Mouse (Mus musculus): ENCODE results near the gene Acaca. TPM values are rescaled to one million over a fixed set of nuclear protein-coding genes. Genes with fewer than 3 reads are reported as not detected.
"Not testable (repeated sequence)": the region's sequence is repeated elsewhere in the genome, so short reads cannot be mapped to it uniquely, and the experiment has no call there.

The Acaca gene
- total RNA-seq, 2 experiments from 2014 or later, result 13.6 to 26.1 TPM

- no peak for DNase-seq
- intact Hi-C loops (cut with DNase I), result no loop called here
Observed at GRCm38 (mm10) chr11:84306158-84306742, 176.8 kb downstream of the Acaca start.

- no peak for DNase-seq
- intact Hi-C loops (cut with DNase I), result no loop called here
Observed at GRCm38 (mm10) chr11:84324032-84324752, 194.7 kb downstream of the Acaca start.

- no peak for DNase-seq
- intact Hi-C loops (cut with DNase I), result no loop called here
Observed at GRCm38 (mm10) chr11:84327086-84327485, 197.6 kb downstream of the Acaca start.

- no peak for DNase-seq
- intact Hi-C loops (cut with DNase I), result no loop called here
Observed at GRCm38 (mm10) chr11:84332384-84332783, 202.9 kb downstream of the Acaca start.

- no peak for DNase-seq
- intact Hi-C loops (cut with DNase I), result no loop called here
Observed at GRCm38 (mm10) chr11:84332860-84333259, 203.4 kb downstream of the Acaca start.

GRCm38 (mm10) chr11:84338273-84338672 lies 208.8 kb downstream of the Acaca start:
- DNase-seq; intact Hi-C loops (cut with DNase I): not testable (repeated sequence)

- intact Hi-C loops (cut with DNase I), result no loop called here
- DNase-seq, result no peak
Observed at GRCm38 (mm10) chr11:84340630-84341029, 211.2 kb downstream of the Acaca start.

- intact Hi-C loops (cut with DNase I), result no loop called here
- no peak for DNase-seq
Observed at GRCm38 (mm10) chr11:84344522-84345236, 215.2 kb downstream of the Acaca start.

GRCm38 (mm10) chr11:84347766-84348165 lies 218.3 kb downstream of the Acaca start:
- intact Hi-C loops (cut with DNase I), result no loop called here
- DNase-seq, result no peak

- DNase-seq, result no peak
- intact Hi-C loops (cut with DNase I), result no loop called here
Observed at GRCm38 (mm10) chr11:84348843-84349825, 219.7 kb downstream of the Acaca start.

- DNase-seq, result peak in 1 of 2 experiments; percentile 2
- intact Hi-C loops (cut with DNase I), result no loop called here
Observed at GRCm38 (mm10) chr11:84351150-84351549, 221.7 kb downstream of the Acaca start.

GRCm38 (mm10) chr11:84353058-84353726 lies 223.7 kb downstream of the Acaca start:
- intact Hi-C loops (cut with DNase I), result no loop called here
- DNase-seq, result no peak

GRCm38 (mm10) chr11:84357304-84357703 lies 227.8 kb downstream of the Acaca start:
- no peak for DNase-seq
- intact Hi-C loops (cut with DNase I), result no loop called here

- intact Hi-C loops (cut with DNase I), result no loop called here
- no peak for DNase-seq
Observed at GRCm38 (mm10) chr11:84357771-84358170, 228.3 kb downstream of the Acaca start.

GRCm38 (mm10) chr11:84361551-84361950 lies 232.1 kb downstream of the Acaca start:
- no peak for DNase-seq
- intact Hi-C loops (cut with DNase I), result no loop called here

- no peak for DNase-seq
- intact Hi-C loops (cut with DNase I), result no loop called here
Observed at GRCm38 (mm10) chr11:84362633-84363243, 233.3 kb downstream of the Acaca start.

GRCm38 (mm10) chr11:84365313-84365712 lies 235.8 kb downstream of the Acaca start:
- DNase-seq, result no peak
- intact Hi-C loops (cut with DNase I), result no loop called here

GRCm38 (mm10) chr11:84368902-84369301 lies 239.4 kb downstream of the Acaca start:
- no peak for DNase-seq
- intact Hi-C loops (cut with DNase I), result no loop called here

- intact Hi-C loops (cut with DNase I), result no loop called here
- DNase-seq, result no peak
Observed at GRCm38 (mm10) chr11:84373122-84373521, 243.7 kb downstream of the Acaca start.

Measured in heart, postnatal 36 days (tissue).